Mouse (Mus musculus): Measurements from ENCODE around the gene Rasgrf2.

Rasgrf2 gene

GRCm38 (mm10) chr13:92041584-92042563 lies 89.6 kb downstream of the Rasgrf2 start:
- DNase-seq (ENCODE audit: low spot score): no peak

- DNase-seq (ENCODE audit: low spot score): no peak
Observed at GRCm38 (mm10) chr13:92030364-92031057, 100.9 kb downstream of the Rasgrf2 start.

- no peak for DNase-seq (ENCODE audit: low spot score)
Observed at GRCm38 (mm10) chr13:92029666-92030065, 101.8 kb downstream of the Rasgrf2 start.

GRCm38 (mm10) chr13:92027951-92028350 lies 103.5 kb downstream of the Rasgrf2 start:
- no peak for DNase-seq (ENCODE audit: low spot score)

GRCm38 (mm10) chr13:92026651-92027050 lies 104.8 kb downstream of the Rasgrf2 start:
- no peak for DNase-seq (ENCODE audit: low spot score)

GRCm38 (mm10) chr13:92025124-92025523 lies 106.3 kb downstream of the Rasgrf2 start:
- DNase-seq (ENCODE audit: low spot score): no peak

- DNase-seq (ENCODE audit: low spot score): no peak
Observed at GRCm38 (mm10) chr13:92022202-92022601, 109.3 kb downstream of the Rasgrf2 start.

GRCm38 (mm10) chr13:91996929-91997328 lies 134.5 kb downstream of the Rasgrf2 start:
- DNase-seq (ENCODE audit: low spot score): no peak

GRCm38 (mm10) chr13:91991412-91991811 lies 140.0 kb downstream of the Rasgrf2 start:
- DNase-seq (ENCODE audit: low spot score): no peak

GRCm38 (mm10) chr13:91990709-91991284 lies 140.7 kb downstream of the Rasgrf2 start:
- DNase-seq (ENCODE audit: low spot score): no peak

GRCm38 (mm10) chr13:91988378-91988777 lies 143.1 kb downstream of the Rasgrf2 start:
- no peak for DNase-seq (ENCODE audit: low spot score)

- DNase-seq (ENCODE audit: low spot score): no peak
Observed at GRCm38 (mm10) chr13:91986958-91987357, 144.5 kb downstream of the Rasgrf2 start.

GRCm38 (mm10) chr13:91985915-91986589 lies 145.4 kb downstream of the Rasgrf2 start:
- DNase-seq (ENCODE audit: low spot score): no peak

GRCm38 (mm10) chr13:91985019-91985418 lies 146.4 kb downstream of the Rasgrf2 start:
- DNase-seq (ENCODE audit: low spot score): no peak

GRCm38 (mm10) chr13:91982080-91982479 lies 149.4 kb downstream of the Rasgrf2 start:
- no peak for DNase-seq (ENCODE audit: low spot score)

- no peak for DNase-seq (ENCODE audit: low spot score)
Observed at GRCm38 (mm10) chr13:91981414-91981813, 150.0 kb downstream of the Rasgrf2 start.

- DNase-seq (ENCODE audit: low spot score): no peak
Observed at GRCm38 (mm10) chr13:91976971-91977370, 154.5 kb downstream of the Rasgrf2 start.

- DNase-seq (ENCODE audit: low spot score): no peak
Observed at GRCm38 (mm10) chr13:91976541-91976940, 154.9 kb downstream of the Rasgrf2 start.

- DNase-seq (ENCODE audit: low spot score): no peak
Observed at GRCm38 (mm10) chr13:91974154-91974553, 157.3 kb downstream of the Rasgrf2 start.

GRCm38 (mm10) chr13:91971246-91971645 lies 160.2 kb downstream of the Rasgrf2 start:
- DNase-seq (ENCODE audit: low spot score): no peak

GRCm38 (mm10) chr13:91956474-91956873 lies 175.0 kb downstream of the Rasgrf2 start:
- DNase-seq (ENCODE audit: low spot score): no peak

GRCm38 (mm10) chr13:91955646-91956045 lies 175.8 kb downstream of the Rasgrf2 start:
- DNase-seq (ENCODE audit: low spot score): no peak

Data from urinary bladder, postnatal 25 days (tissue).